Mouse (Mus musculus) ES-E14 (cell line): ENCODE measurements around the gene Jup. TPM values are rescaled to one million over a fixed set of nuclear protein-coding genes. Genes with fewer than 3 reads are reported as not detected.

Experiments
- DNase-seq: peaks from one replicate; pipeline ENCODE4 v3.0.0-alpha.2; 2013; ENCODE audit warnings: low read depth, low spot score
- H3K27ac ChIP-seq: 2 replicates; pipeline ENCODE4 v1.5.1; 2012; ENCODE audit warnings: low read depth, mild to moderate bottlenecking, low read length, moderate library complexity, mixed read lengths; ENCODE audit not compliant: poor library complexity, insufficient read depth, severe bottlenecking
- H3K36me3 ChIP-seq: 2 replicates; pipeline ENCODE4 v1.6.1; 2012; ENCODE audit warnings: mild to moderate bottlenecking, low read length, moderate library complexity, mixed read lengths; ENCODE audit not compliant: control insufficient read depth, poor library complexity, insufficient read depth, severe bottlenecking
- H3K4me1 ChIP-seq, 2 experiments: fragments of 150-350 bp in 1 of 2; sonication (generic) in 1 of 2; 2 replicates each; pipeline ENCODE4 v1.6.1; 2012; ENCODE audit warnings: low read length in 2 of 2, mild to moderate bottlenecking in 1 of 2, mixed read lengths in 1 of 2; ENCODE audit not compliant: control insufficient read depth in 2 of 2, insufficient read depth in 2 of 2, poor library complexity in 1 of 2
- H3K4me3 ChIP-seq, 2 experiments: fragments of 150-350 bp in 1 of 2; sonication (generic) in 1 of 2; 2 replicates each; pipeline ENCODE4 v1.5.1; 2012; ENCODE audit warnings: low read length in 2 of 2, low read depth in 1 of 2, mild to moderate bottlenecking in 1 of 2, mixed read lengths in 1 of 2; ENCODE audit not compliant: insufficient read depth in 1 of 2, poor library complexity in 1 of 2, severe bottlenecking in 1 of 2
- H3K9ac ChIP-seq: 2 replicates; pipeline ENCODE4 v1.6.1; 2012; ENCODE audit warnings: low read depth, mild to moderate bottlenecking, low read length, mixed read lengths; ENCODE audit not compliant: poor library complexity, insufficient read depth, severe bottlenecking
- H3K9me3 ChIP-seq: fragments of 150-350 bp; sonication (generic); 2 replicates; pipeline ENCODE4 v1.6.1; 2012; ENCODE audit warnings: low read depth, mild to moderate bottlenecking, low read length; ENCODE audit not compliant: control insufficient read depth, insufficient read depth
- CHD2 ChIP-seq: IDR thresholded peaks from 2 replicates; pipeline ENCODE4 v1.6.1; 2014; ENCODE audit warnings: mild to moderate bottlenecking, low read depth, low read length, inconsistent platforms
- HCFC1 ChIP-seq: IDR thresholded peaks from 2 replicates; pipeline ENCODE4 v1.6.1; 2012; ENCODE audit warnings: low read length, inconsistent platforms, borderline replicate concordance; ENCODE audit not compliant: insufficient read depth
- MAFK ChIP-seq: IDR thresholded peaks from 2 replicates; pipeline ENCODE4 v1.6.1; 2014; ENCODE audit warnings: mild to moderate bottlenecking, low read depth, low read length, inconsistent platforms; ENCODE audit not compliant: insufficient read depth
- ZC3H11A ChIP-seq: IDR thresholded peaks from 2 replicates; pipeline ENCODE4 v1.6.1; 2012; ENCODE audit warnings: low read depth, mild to moderate bottlenecking, inconsistent platforms, low read length, borderline replicate concordance
- ZNF384 ChIP-seq: IDR thresholded peaks from 2 replicates; pipeline ENCODE4 v1.6.1; 2012; ENCODE audit warnings: low read depth, low read length, inconsistent platforms
- in situ Hi-C, 2 experiments: fragments of 600-800 bp; cut with MboI; formaldehyde crosslinking; loops; one replicate each; pipeline ENCODE4 v1.15.1; 2025; ENCODE audit warnings: low sequenced_read_pairs in 2 of 2, inconsistent platforms in 1 of 2; ENCODE audit not compliant: unreplicated experiment in 2 of 2
- total RNA-seq: library from RNA; depleted of rRNA; stranded (reverse); fragments of 300-350 nt; gene quantifications from 2 replicates; pipeline ENCODE4 v1.2.3, GENCODE M21; 2012

Gene Jup
- total RNA-seq, 1 experiment = 101 TPM

- no peak within 1 kb of the TSS for H3K27ac ChIP-seq
Measured at GRCm38 (mm10) chr11:100355972-100356818, 41.4 kb downstream of the Jup start, which contains the start of gene Hap1. Hap1 (minus strand) TSS chr11:100356128.

DNA sequence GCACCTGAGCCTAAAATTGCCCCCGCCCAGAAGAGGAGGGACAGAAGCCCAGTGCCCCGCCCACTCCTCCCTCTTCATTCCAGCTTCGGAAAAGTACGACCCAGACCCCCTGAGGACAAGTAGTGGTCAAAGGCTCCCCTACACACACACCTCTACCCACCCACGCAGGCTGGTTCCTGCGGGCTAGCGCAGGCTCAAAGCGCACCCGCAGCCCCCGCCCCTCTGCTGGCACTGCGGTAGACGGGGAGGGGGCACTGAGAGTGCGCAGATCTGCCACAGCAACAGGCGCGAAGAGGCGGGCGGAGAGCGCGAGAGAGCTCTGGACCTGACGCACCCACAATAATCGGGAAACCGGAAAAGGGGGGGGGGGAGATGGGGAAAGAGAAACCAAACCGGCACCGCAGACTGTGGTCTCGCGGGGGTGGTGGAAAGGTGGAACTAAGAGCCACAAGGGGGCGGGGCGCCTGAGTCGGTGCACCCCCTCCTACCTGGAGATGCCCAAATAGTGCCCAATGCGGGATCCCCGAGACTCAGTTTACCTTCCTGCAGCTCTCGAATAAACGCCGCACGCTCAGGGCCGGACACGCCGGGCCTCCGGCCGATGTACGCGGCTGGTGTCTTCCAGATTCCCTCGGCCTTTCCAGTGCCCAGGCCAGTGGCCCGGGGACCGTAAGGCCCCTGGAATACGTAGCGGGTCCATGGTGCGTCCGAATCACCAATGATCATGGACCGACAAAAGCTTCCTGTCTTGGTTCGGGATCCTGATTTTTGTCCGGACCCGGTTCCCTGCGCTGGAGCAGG is 42.2 kb downstream of the Jup start:
- Histone ChIP-seq H3K9me3 (no peaks in the 10 kb centered on the region), H3K36me3 (peaks cover 23% of the 10 kb centered on the region), H3K4me1 (peaks cover 0 to 18% of the 10 kb centered on the region in 2 experiments; a peak in 2 of 4 replicates), H3K4me3 (peak overlapping the region; percentile 83 to 84), H3K9ac (peak overlapping the region; percentile 69), H3K27ac (no peak overlapping the region)
- no peak for TF ChIP-seq CHD2
- TF ChIP-seq HCFC1 = no peak
- no peak for TF ChIP-seq MAFK
- TF ChIP-seq ZNF384 = no peak
- TF ChIP-seq ZC3H11A = no peak
- in situ Hi-C loops = no loop called here
- DNase-seq = no peak

More at GRCm38 (mm10) chr11:100355972-100356818, 41.4 kb downstream of the Jup start, which contains the start of gene Hap1:
- H3K4me3 ChIP-seq = peak within 1 kb of the TSS; percentile 83 to 84
- H3K4me1 ChIP-seq = peaks cover 0 to 18% of the 10 kb centered on the region in 2 experiments; a peak in 2 of 4 replicates
- H3K9ac ChIP-seq = peak within 1 kb of the TSS; percentile 69
- H3K36me3 ChIP-seq = peaks cover 20% of the 10 kb centered on the region
- TF ChIP-seq HCFC1 = peak; percentile 11; the same call in 1 of the 2 replicates
- TF ChIP-seq MAFK = no peak
- peak; percentile 80 for DNase-seq
- in situ Hi-C loops = no loop called here
- H3K9me3 ChIP-seq = no peaks in the 10 kb centered on the region

- Histone ChIP-seq H3K9ac (peak overlapping the region; percentile 8; the same call in 1 of the 2 replicates), H3K9me3 (no peaks in the 10 kb centered on the region), H3K4me3 (no peak overlapping the region), H3K36me3 (peaks cover 36% of the 10 kb centered on the region), H3K4me1 (peaks cover 0 to 29% of the 10 kb centered on the region in 2 experiments; a peak in 2 of 4 replicates), H3K27ac (no peak overlapping the region)
- TF ChIP-seq MAFK (no peak), CHD2 (no peak), HCFC1 (no peak), ZC3H11A (no peak), ZNF384 (no peak)
- no peak for DNase-seq
- in situ Hi-C loops = no loop called here
Measured at GRCm38 (mm10) chr11:100352076-100352857, 45.3 kb downstream of the Jup start.

- in situ Hi-C loops = no loop called here
Measured at GRCm38 (mm10) chr11:100344269-100344668, 53.3 kb downstream of the Jup start.

More at GRCm38 (mm10) chr11:100344269-100344668, 53.3 kb downstream of the Jup start:
- H3K9me3 ChIP-seq = no peaks in the 10 kb centered on the region
- H3K36me3 ChIP-seq = peaks cover 11% of the 10 kb centered on the region; the same call in 1 of the 2 replicates
- peaks cover 0 to 12% of the 10 kb centered on the region in 2 experiments; a peak in 1 of 4 replicates for H3K4me1 ChIP-seq
- no peak overlapping the region for H3K9ac ChIP-seq
- no peak overlapping the region for H3K27ac ChIP-seq
- TF ChIP-seq MAFK (peak; percentile 50; the same call in 1 of the 2 replicates), CHD2 (no peak)
- no peak for DNase-seq
- no peak overlapping the region for H3K4me3 ChIP-seq
